Mouse (Mus musculus) cerebellum, adult (tissue): Measurements from ENCODE around the gene Gm5934.
"Not testable (repeated sequence)": the region's sequence is repeated elsewhere in the genome, so short reads cannot be mapped to it uniquely, and the experiment has no call there.

ENCODE experiments used
- ATAC-seq: cut with Nextera tagmentation; 2 replicates; pipeline ENCODE4 v1.9.2; 2017; ENCODE audit warnings: mild to moderate bottlenecking, moderate library complexity, mixed read lengths; ENCODE audit not compliant: insufficient number of reproducible peaks, low FRiP score, low TSS enrichment

Gene Gm5934

GRCm38 (mm10) chrX:24500660-24501059 is at the start of gene Gm5934:
Gene Gm5934, minus strand, starts transcription at chrX:24500760.
- ATAC-seq, result not testable (repeated sequence)
